Mouse (Mus musculus) MEL (cell line): ENCODE data around the gene Gabrg3. TPM values are rescaled to one million over a fixed set of nuclear protein-coding genes. Genes with fewer than 3 reads are reported as not detected.

Source experiments
- DNase-seq: peaks from one replicate; pipeline ENCODE4 v3.0.0; 2011; ENCODE audit warnings: low read depth, low spot score
- H3K27ac ChIP-seq: 2 replicates; pipeline ENCODE4 v1.5.1; 2012; ENCODE audit warnings: low read depth, mild to moderate bottlenecking, control low read depth, low read length, moderate library complexity; ENCODE audit not compliant: control insufficient read depth
- H3K27me3 ChIP-seq, 2 experiments: fragments of 150-350 bp in 1 of 2; sonication (generic) in 1 of 2; 2 replicates each; pipeline ENCODE4 v1.6.1; 2012; ENCODE audit warnings: low read length in 2 of 2, mild to moderate bottlenecking in 2 of 2, improper control_type of control experiment in 1 of 2, moderate library complexity in 1 of 2; ENCODE audit not compliant: insufficient read depth in 2 of 2, control insufficient read depth in 1 of 2
- H3K36me3 ChIP-seq, 2 experiments: 2 replicates each; pipeline ENCODE4 v1.6.1; 2012 to 2014; ENCODE audit warnings: low read length in 2 of 2, improper control_type of control experiment in 1 of 2, inconsistent platforms in 1 of 2, mild to moderate bottlenecking in 1 of 2; ENCODE audit not compliant: insufficient read depth in 2 of 2, control insufficient read depth in 1 of 2
- H3K4me1 ChIP-seq, 2 experiments: fragments of 150-350 bp in 1 of 2; sonication (generic) in 1 of 2; 2 replicates each; pipeline ENCODE4 v1.6.1; 2012; ENCODE audit warnings: low read length in 2 of 2, improper control_type of control experiment in 1 of 2, mild to moderate bottlenecking in 1 of 2; ENCODE audit not compliant: insufficient read depth in 2 of 2, control insufficient read depth in 1 of 2
- H3K4me3 ChIP-seq, 2 experiments: fragments of 150-350 bp in 1 of 2; sonication (generic) in 1 of 2; 2 replicates each; pipeline ENCODE4 v1.5.1; 2012; ENCODE audit warnings: low read depth in 2 of 2, low read length in 2 of 2, mild to moderate bottlenecking in 2 of 2, moderate library complexity in 2 of 2, control low read depth in 1 of 2, improper control_type of control experiment in 1 of 2; ENCODE audit not compliant: control insufficient read depth in 1 of 2, insufficient read depth in 1 of 2
- H3K79me2 ChIP-seq: 2 replicates; pipeline ENCODE4 v1.6.1; 2012; ENCODE audit warnings: mild to moderate bottlenecking, low read length, moderate library complexity; ENCODE audit not compliant: control insufficient read depth, poor library complexity, insufficient read depth
- H3K9ac ChIP-seq: 2 replicates; pipeline ENCODE4 v1.6.1; 2012; ENCODE audit warnings: low read depth, mild to moderate bottlenecking, control low read depth, low read length, moderate library complexity; ENCODE audit not compliant: control insufficient read depth, poor library complexity, severe bottlenecking
- H3K9me3 ChIP-seq: fragments of 150-350 bp; sonication (generic); replicated peaks from 2 replicates; pipeline ENCODE4 v1.6.1; 2012; ENCODE audit warnings: mild to moderate bottlenecking, low read length, improper control_type of control experiment, moderate library complexity; ENCODE audit not compliant: insufficient read depth
- BHLHE40 ChIP-seq: IDR thresholded peaks from 2 replicates; pipeline ENCODE4 v1.6.1; 2012; ENCODE audit warnings: low read depth, mild to moderate bottlenecking, inconsistent platforms, low read length, improper control_type of control experiment, borderline replicate concordance
- CTCF ChIP-seq, 3 experiments: IDR thresholded peaks in 2 of 3; conservative IDR thresholded peaks in 1 of 3; 2 replicates each; pipeline ENCODE4 v1.5.1; 2011 to 2012; ENCODE audit warnings: low read length in 3 of 3, low read depth in 2 of 3, mild to moderate bottlenecking in 2 of 3, improper control_type of control experiment in 1 of 3, inconsistent platforms in 1 of 3, mixed read lengths in 1 of 3, moderate library complexity in 1 of 3; ENCODE audit not compliant: control insufficient read depth in 1 of 3, insufficient read depth in 1 of 3, poor library complexity in 1 of 3, severe bottlenecking in 1 of 3
- ELF1 ChIP-seq: IDR thresholded peaks from 2 replicates; pipeline ENCODE4 v1.6.1; 2014; ENCODE audit warnings: low read depth, mild to moderate bottlenecking, inconsistent platforms, low read length, improper control_type of control experiment, moderate library complexity
- EP300 ChIP-seq, 2 experiments: IDR thresholded peaks; 2 replicates each; pipeline ENCODE4 v1.6.1; 2011; ENCODE audit warnings: improper control_type of control experiment in 2 of 2, low read length in 2 of 2, low read depth in 1 of 2, mild to moderate bottlenecking in 1 of 2
- HCFC1 ChIP-seq: IDR thresholded peaks from 2 replicates; pipeline ENCODE4 v1.6.1; 2012; ENCODE audit warnings: low read depth, mild to moderate bottlenecking, inconsistent platforms, low read length, improper control_type of control experiment, moderate library complexity
- JUND ChIP-seq: IDR thresholded peaks from 2 replicates; pipeline ENCODE4 v1.6.1; 2011; ENCODE audit warnings: low read depth, mild to moderate bottlenecking, improper control_type of control experiment, low read length
- KAT2A ChIP-seq: conservative IDR thresholded peaks from 2 replicates; pipeline ENCODE4 v1.6.1; 2012; ENCODE audit warnings: low read depth, low read length, improper control_type of control experiment, inconsistent platforms
- MAFK ChIP-seq: IDR thresholded peaks from 2 replicates; pipeline ENCODE4 v1.6.1; 2011; ENCODE audit warnings: low read depth, mild to moderate bottlenecking, low read length, improper control_type of control experiment, borderline replicate concordance
- MEF2A ChIP-seq: IDR thresholded peaks from 2 replicates; pipeline ENCODE4 v1.6.1; 2014; ENCODE audit warnings: low read depth, mild to moderate bottlenecking, inconsistent platforms, low read length, improper control_type of control experiment; ENCODE audit not compliant: poor library complexity, insufficient replicate concordance, severe bottlenecking; ENCODE audit errors: extremely low read depth
- MXI1 ChIP-seq: IDR thresholded peaks from 2 replicates; pipeline ENCODE4 v1.6.1; 2011; ENCODE audit warnings: mild to moderate bottlenecking, low read depth, low read length, improper control_type of control experiment
- MYC ChIP-seq: IDR thresholded peaks from 2 replicates; pipeline ENCODE4 v1.6.1; 2011; ENCODE audit warnings: low read depth, mild to moderate bottlenecking, low read length, improper control_type of control experiment, moderate library complexity
- NELFE ChIP-seq: IDR thresholded peaks from 2 replicates; pipeline ENCODE4 v1.6.1; 2011; ENCODE audit warnings: low read depth, low read length, improper control_type of control experiment
- NRF1 ChIP-seq: IDR thresholded peaks from 2 replicates; pipeline ENCODE4 v1.6.1; 2014; ENCODE audit warnings: low read depth, mild to moderate bottlenecking, inconsistent platforms, low read length, improper control_type of control experiment, moderate library complexity; ENCODE audit not compliant: poor library complexity, insufficient read depth, severe bottlenecking
- POLR2A ChIP-seq, 2 experiments: IDR thresholded peaks; 2 replicates each; pipeline ENCODE4 v1.6.1; 2011 to 2012; ENCODE audit warnings: low read length in 2 of 2, mild to moderate bottlenecking in 2 of 2, control low read depth in 1 of 2, improper control_type of control experiment in 1 of 2, low read depth in 1 of 2, moderate library complexity in 1 of 2; ENCODE audit not compliant: control insufficient read depth in 1 of 2, insufficient read depth in 1 of 2, poor library complexity in 1 of 2
- POLR2AphosphoS5 ChIP-seq: IDR thresholded peaks from 2 replicates; pipeline ENCODE4 v1.6.1; 2012; ENCODE audit warnings: low read depth, borderline replicate concordance, mild to moderate bottlenecking, inconsistent platforms, low read length, moderate library complexity, mixed read lengths
- RAD21 ChIP-seq: IDR thresholded peaks from 2 replicates; pipeline ENCODE4 v1.6.1; 2011; ENCODE audit warnings: mild to moderate bottlenecking, low read depth, low read length, improper control_type of control experiment
- SIN3A ChIP-seq: IDR thresholded peaks from 2 replicates; pipeline ENCODE4 v1.6.1; 2012; ENCODE audit warnings: low read length, improper control_type of control experiment, inconsistent platforms
- TAL1 ChIP-seq: IDR thresholded peaks from 2 replicates; pipeline ENCODE4 v1.6.1; 2012; ENCODE audit warnings: mild to moderate bottlenecking, inconsistent platforms, low read length, moderate library complexity, mixed read lengths
- TCF12 ChIP-seq: IDR thresholded peaks from 2 replicates; pipeline ENCODE4 v1.6.1; 2014; ENCODE audit warnings: low read depth, mild to moderate bottlenecking, inconsistent platforms, low read length, improper control_type of control experiment, moderate library complexity
- UBTF ChIP-seq: IDR thresholded peaks from 2 replicates; pipeline ENCODE4 v1.6.1; 2012; ENCODE audit warnings: low read depth, mild to moderate bottlenecking, inconsistent platforms, low read length, improper control_type of control experiment, moderate library complexity, borderline replicate concordance; ENCODE audit not compliant: insufficient read depth
- USF1 ChIP-seq: IDR thresholded peaks from 2 replicates; pipeline ENCODE4 v1.6.1; 2014; ENCODE audit warnings: low read depth, mild to moderate bottlenecking, inconsistent platforms, low read length, improper control_type of control experiment, moderate library complexity
- USF2 ChIP-seq, 2 experiments: IDR thresholded peaks; 2 replicates each; pipeline ENCODE4 v1.6.1; 2011 to 2012; ENCODE audit warnings: improper control_type of control experiment in 2 of 2, low read length in 2 of 2, borderline replicate concordance in 1 of 2, inconsistent platforms in 1 of 2, low read depth in 1 of 2, mild to moderate bottlenecking in 1 of 2; ENCODE audit not compliant: insufficient read depth in 1 of 2
- ZC3H11A ChIP-seq: IDR thresholded peaks from 2 replicates; pipeline ENCODE4 v1.6.1; 2012; ENCODE audit warnings: low read depth, mild to moderate bottlenecking, inconsistent platforms, low read length, improper control_type of control experiment
- ZKSCAN1 ChIP-seq: IDR thresholded peaks from 2 replicates; pipeline ENCODE4 v1.6.1; 2012; ENCODE audit warnings: low read depth, mild to moderate bottlenecking, inconsistent platforms, low read length, improper control_type of control experiment, moderate library complexity
- ZMIZ1 ChIP-seq: IDR thresholded peaks from 2 replicates; pipeline ENCODE4 v1.6.1; 2012; ENCODE audit warnings: low read depth, mild to moderate bottlenecking, inconsistent platforms, low read length, improper control_type of control experiment, moderate library complexity
- ZNF384 ChIP-seq: IDR thresholded peaks from 2 replicates; pipeline ENCODE4 v1.6.1; 2012; ENCODE audit warnings: low read depth, mild to moderate bottlenecking, inconsistent platforms, low read length, improper control_type of control experiment
- polyA plus RNA-seq, 2 experiments: library from polyadenylated mRNA; stranded (reverse) in 1 of 2; unstranded in 1 of 2; fragments of >175 nt in 1 of 2; fragments of >200 nt in 1 of 2; gene quantifications; 2 replicates each; pipeline versions ENCODE4 v1.2.1 to v1.2.4; 2012; ENCODE audit warnings: low replicate concordance in 2 of 2, low read depth in 1 of 2; ENCODE audit not compliant: insufficient read length in 2 of 2, insufficient read depth in 1 of 2, missing spikeins in 1 of 2
- total RNA-seq: library from RNA; depleted of rRNA; stranded (reverse); fragments of 300-350 nt; gene quantifications from 2 replicates; pipeline ENCODE4 v1.2.3, GENCODE M21; 2012

The Gabrg3 gene
- total and polyA plus RNA-seq, 3 experiments: not detected

DNA sequence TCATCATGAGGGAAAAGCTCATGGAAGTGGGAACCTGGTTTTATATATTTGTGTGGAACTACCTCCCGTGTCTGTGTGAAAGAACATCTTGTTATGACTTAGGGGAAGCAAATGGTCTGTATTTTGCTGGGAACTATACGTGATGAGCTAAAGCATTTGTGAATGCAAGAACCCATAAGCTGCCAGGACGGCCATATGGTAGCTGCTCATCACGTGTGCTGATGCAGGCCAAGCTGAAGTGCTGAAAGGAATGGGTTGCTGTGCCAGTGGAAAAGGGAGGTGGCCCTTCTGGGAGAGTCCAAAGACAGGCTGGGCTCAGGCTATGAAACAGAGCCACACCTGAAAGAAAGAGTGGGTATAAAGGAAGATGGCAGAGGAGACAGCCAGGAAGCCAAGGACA lies 143.0 kb downstream of the Gabrg3 start:
- Histone ChIP-seq H3K9ac (no peak overlapping the region), H3K27ac (no peak overlapping the region), H3K27me3 (no peaks in the 10 kb centered on the region), H3K79me2 (no peaks in the 10 kb centered on the region), H3K36me3 (no peaks in the 10 kb centered on the region)
- no peak for DNase-seq
- TF ChIP-seq NRF1 (no peak), MYC (no peak), ZMIZ1 (no peak), HCFC1 (no peak), NELFE (no peak), ELF1 (no peak), ZC3H11A (no peak), TAL1 (no peak), MXI1 (no peak), MEF2A (no peak), SIN3A (no peak), ZKSCAN1 (no peak), USF2 (IDR thresholded peaks at IDR 0.05; ENCODE audit: borderline replicate concordance in 1 of 2, insufficient read depth in 1 of 2, low read depth in 1 of 2, low read length in 2 of 2) (no peak), CTCF (IDR thresholded peaks at IDR 0.05 in 2 of 3, conservative IDR thresholded peaks at IDR 0.05 in 1 of 3; ENCODE audit: control insufficient read depth in 1 of 3, insufficient read depth in 1 of 3, low read depth in 2 of 3, low read length in 3 of 3, poor library complexity in 1 of 3, severe bottlenecking in 1 of 3) (no peak), EP300 (IDR thresholded peaks at IDR 0.05; ENCODE audit: low read depth in 1 of 2, low read length in 2 of 2) (no peak), JUND (no peak), BHLHE40 (no peak)
- TF ChIP-seq, all 39 proteins: peak for 0
- Histone ChIP-seq H3K4me1 (no peaks in the 10 kb centered on the region), H3K9me3 (no peaks in the 10 kb centered on the region), H3K4me3 (no peak overlapping the region)

DNA sequence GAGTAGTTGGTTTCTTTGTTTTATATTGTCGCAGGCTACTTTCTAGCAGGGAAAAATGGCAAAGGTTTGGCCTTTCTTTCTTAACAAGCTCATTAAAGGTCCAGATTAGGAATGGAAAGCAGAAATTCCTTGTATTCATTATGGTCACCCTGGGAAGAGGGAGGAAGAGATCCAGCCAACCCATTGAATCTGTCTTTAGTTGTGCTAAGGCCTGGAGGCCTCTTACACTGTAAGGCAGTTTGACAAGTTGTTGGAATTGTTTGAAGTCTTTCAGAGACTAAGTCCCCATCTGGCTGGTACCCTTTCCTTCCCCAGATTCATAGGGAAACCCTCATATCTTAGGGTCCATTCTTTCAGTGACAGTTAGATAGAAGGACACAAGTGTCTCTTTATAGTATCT lies 172.9 kb downstream of the Gabrg3 start:
- Histone ChIP-seq H3K4me1 (no peaks in the 10 kb centered on the region), H3K27me3 (no peaks in the 10 kb centered on the region), H3K27ac (no peak overlapping the region), H3K4me3 (no peak overlapping the region), H3K9ac (no peak overlapping the region), H3K9me3 (no peaks in the 10 kb centered on the region), H3K79me2 (no peaks in the 10 kb centered on the region), H3K36me3 (no peaks in the 10 kb centered on the region)
- TF ChIP-seq USF1: no peak
- TF ChIP-seq KAT2A: no peak
- TF ChIP-seq POLR2AphosphoS5: no peak
- no peak for TF ChIP-seq MAFK
- no peak for TF ChIP-seq TCF12
- TF ChIP-seq POLR2A (IDR thresholded peaks at IDR 0.05; ENCODE audit: control insufficient read depth in 1 of 2, insufficient read depth in 1 of 2, low read depth in 1 of 2, low read length in 2 of 2, poor library complexity in 1 of 2): no peak
- TF ChIP-seq UBTF: no peak
- no peak for TF ChIP-seq RAD21
- no peak for TF ChIP-seq ZNF384
- DNase-seq: no peak
